Mouse (Mus musculus) heart, embryonic 12.5 days (tissue): Measurements from ENCODE around the gene Zfp110. TPM values are rescaled to one million over a fixed set of nuclear protein-coding genes. Genes with fewer than 3 reads are reported as not detected.
"Not testable (repeated sequence)": the region's sequence is repeated elsewhere in the genome, so short reads cannot be mapped to it uniquely, and the experiment has no call there.

Experiments used
- ATAC-seq: fragments of 200-750 bp; cut with Nextera tagmentation; 2 replicates; pipeline ENCODE4 v1.8.0; 2017; ENCODE audit warnings: moderate TSS enrichment, moderate library complexity; ENCODE audit not compliant: insufficient number of reproducible peaks, low FRiP score
- H3K27ac ChIP-seq: fragments of 300-500 bp; sonication (generic); 2 replicates; pipeline ENCODE4 v1.5.1; 2016; ENCODE audit warnings: mild to moderate bottlenecking, moderate library complexity; ENCODE audit not compliant: poor library complexity, severe bottlenecking
- H3K27me3 ChIP-seq: fragments of 300-500 bp; sonication (generic); replicated peaks from 2 replicates; pipeline ENCODE4 v1.6.1; 2016; ENCODE audit warnings: mild to moderate bottlenecking, moderate library complexity
- H3K36me3 ChIP-seq: fragments of 300-500 bp; sonication (generic); 2 replicates; pipeline ENCODE4 v1.6.1; 2016; ENCODE audit warnings: mild to moderate bottlenecking, moderate library complexity
- H3K4me1 ChIP-seq: fragments of 300-500 bp; sonication (generic); replicated peaks from 2 replicates; pipeline ENCODE4 v1.6.1; 2016; ENCODE audit warnings: mild to moderate bottlenecking
- H3K4me2 ChIP-seq: fragments of 300-500 bp; sonication (generic); 2 replicates; pipeline ENCODE4 v1.6.1; 2016; ENCODE audit warnings: mild to moderate bottlenecking, moderate library complexity
- H3K4me3 ChIP-seq: fragments of 300-500 bp; sonication (generic); 2 replicates; pipeline ENCODE4 v1.5.1; 2016; ENCODE audit warnings: mild to moderate bottlenecking
- H3K9ac ChIP-seq: fragments of 300-500 bp; sonication (generic); 2 replicates; pipeline ENCODE4 v1.6.1; 2016; ENCODE audit warnings: mild to moderate bottlenecking, moderate library complexity
- H3K9me3 ChIP-seq: fragments of 300-500 bp; sonication (generic); replicated peaks from 2 replicates; pipeline ENCODE4 v1.6.1; 2016; ENCODE audit warnings: mild to moderate bottlenecking, moderate library complexity
- WGBS: fragments of 180-500 bp; shearing (Covaris S2); methylation state at CpG from one replicate; pipeline ENCODE4 v1.1.7; 2016; 5-methylcytosine and 5-hydroxymethylcytosine counted together
- polyA plus RNA-seq: library from polyadenylated mRNA; unstranded; fragments of >200 nt; fragmentation: Nextera tagmentation; extraction: Ambion mirVana; gene quantifications from 2 replicates; pipeline ENCODE4 v1.2.1, GENCODE M21; 2016

The Zfp110 gene
- 22.9 and 23.1 TPM in 2 replicates for polyA plus RNA-seq

- Histone ChIP-seq H3K9me3 (peaks cover 21% of the 10 kb centered on the region), H3K4me1 (no peaks in the 10 kb centered on the region), H3K36me3 (peaks cover 33% of the 10 kb centered on the region), H3K27me3 (no peaks in the 10 kb centered on the region), H3K9ac (peak within 1 kb of the TSS; percentile 73), H3K4me2 (peak within 1 kb of the TSS; percentile 65), H3K4me3 (peak within 1 kb of the TSS; percentile 68), H3K27ac (peak within 1 kb of the TSS; percentile 64)
- WGBS = 2% methylated on average over 47 of the region's 47 CpGs
- ATAC-seq = peak; percentile 97
Observed at GRCm38 (mm10) chr7:12834162-12835120, at the start of gene Zfp110. TSS of gene Zfp110 (plus strand) at chr7:12834761.

GRCm38 (mm10) chr7:12787333-12787732 is 47.2 kb upstream of the Zfp110 start:
- whole genome bisulfite sequencing = 69% methylated on average over 6 of the region's 6 CpGs
- no peak overlapping the region for H3K4me3 ChIP-seq

GRCm38 (mm10) chr7:12788025-12788424 is 46.5 kb upstream of the Zfp110 start:
- Histone ChIP-seq H3K9ac (no peak overlapping the region), H3K27ac (no peak overlapping the region), H3K27me3 (no peaks in the 10 kb centered on the region), H3K36me3 (no peaks in the 10 kb centered on the region), H3K4me1 (no peaks in the 10 kb centered on the region), H3K4me3 (no peak overlapping the region), H3K9me3 (no peaks in the 10 kb centered on the region), H3K4me2 (no peak overlapping the region)
- no peak for ATAC-seq
- 33% methylated on average over 5 of the region's 5 CpGs for WGBS

More at GRCm38 (mm10) chr7:12787333-12787732, 47.2 kb upstream of the Zfp110 start:
- no peak for ATAC-seq
- Histone ChIP-seq H3K9me3 (no peaks in the 10 kb centered on the region), H3K4me2 (no peak overlapping the region), H3K36me3 (no peaks in the 10 kb centered on the region), H3K4me1 (no peaks in the 10 kb centered on the region), H3K27ac (no peak overlapping the region), H3K27me3 (no peaks in the 10 kb centered on the region), H3K9ac (no peak overlapping the region)

GRCm38 (mm10) chr7:12792624-12793023 is 41.9 kb upstream of the Zfp110 start:
- not testable (repeated sequence) for ATAC-seq, H3K27ac ChIP-seq, H3K4me1 ChIP-seq, H3K4me2 ChIP-seq, H3K27me3 ChIP-seq, H3K9ac ChIP-seq, H3K4me3 ChIP-seq
- 84% methylated on average over 11 of the region's 11 CpGs for WGBS
- Histone ChIP-seq H3K9me3 (peaks cover 12% of the 10 kb centered on the region), H3K36me3 (peaks cover 17% of the 10 kb centered on the region)

GRCm38 (mm10) chr7:12797971-12798370 is 36.6 kb upstream of the Zfp110 start:
- Histone ChIP-seq H3K9ac (no peak overlapping the region), H3K4me1 (peaks cover 10% of the 10 kb centered on the region; the same call in 1 of the 2 replicates), H3K4me2 (no peak overlapping the region), H3K4me3 (no peak overlapping the region), H3K27me3 (no peaks in the 10 kb centered on the region), H3K27ac (no peak overlapping the region), H3K9me3 (peaks cover 18% of the 10 kb centered on the region), H3K36me3 (peaks cover 24% of the 10 kb centered on the region)
- WGBS = 69% methylated on average over 2 of the region's 2 CpGs
- ATAC-seq = no peak

DNA sequence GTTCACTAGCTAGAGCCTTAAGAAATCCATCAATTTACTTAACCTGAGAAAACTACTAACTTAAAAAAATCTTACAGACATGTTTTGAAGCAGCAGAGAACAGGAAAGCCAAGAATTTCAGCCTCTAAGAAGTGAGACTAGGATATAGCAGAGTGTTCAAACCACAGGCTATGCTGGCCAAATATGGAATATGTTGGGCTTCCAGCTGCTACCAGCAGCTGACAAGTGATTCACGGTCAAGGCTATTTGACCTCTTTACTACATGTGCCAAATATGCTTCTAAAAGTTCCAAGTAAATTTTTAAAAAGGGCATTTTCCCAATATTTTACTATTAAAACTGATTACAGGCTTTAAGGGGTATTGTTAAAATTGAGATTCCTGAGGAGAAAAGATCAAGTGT is 35.0 kb upstream of the Zfp110 start:
- Histone ChIP-seq H3K36me3 (peaks cover 24% of the 10 kb centered on the region), H3K4me3 (no peak overlapping the region), H3K9ac (no peak overlapping the region), H3K27me3 (no peaks in the 10 kb centered on the region), H3K9me3 (peaks cover 15% of the 10 kb centered on the region), H3K27ac (peak overlapping the region; percentile 73), H3K4me1 (peaks cover 13% of the 10 kb centered on the region; the same call in 1 of the 2 replicates), H3K4me2 (peak overlapping the region; percentile 33; the same call in 1 of the 2 replicates)
- no peak for ATAC-seq
- 41% methylated on average over 1 of the region's 1 CpGs for WGBS

GRCm38 (mm10) chr7:12802866-12803726 is 31.5 kb upstream of the Zfp110 start, which contains the start of gene Zscan18:
TSS of gene Zscan18 (minus strand) at chr7:12803635.
- peaks cover 24% of the 10 kb centered on the region for H3K36me3 ChIP-seq
- ATAC-seq = peak; percentile 92
- H3K9ac ChIP-seq = peak within 1 kb of the TSS; percentile 82
- H3K27ac ChIP-seq = peak within 1 kb of the TSS; percentile 70
- peak within 1 kb of the TSS; percentile 61 for H3K4me3 ChIP-seq
- 5% methylated on average over 31 of the region's 31 CpGs for WGBS
- H3K4me2 ChIP-seq = peak within 1 kb of the TSS; percentile 97
- H3K27me3 ChIP-seq = no peaks in the 10 kb centered on the region
- peaks cover 3% of the 10 kb centered on the region; the same call in 1 of the 2 replicates for H3K9me3 ChIP-seq
- peaks cover 13% of the 10 kb centered on the region; the same call in 1 of the 2 replicates for H3K4me1 ChIP-seq

- Histone ChIP-seq H3K4me2 (peak overlapping the region; percentile 97), H3K4me3 (peak overlapping the region; percentile 61), H3K36me3 (peaks cover 26% of the 10 kb centered on the region), H3K9me3 (peaks cover 5% of the 10 kb centered on the region; the same call in 1 of the 2 replicates), H3K9ac (peak overlapping the region; percentile 82), H3K27me3 (no peaks in the 10 kb centered on the region), H3K4me1 (peaks cover 13% of the 10 kb centered on the region; the same call in 1 of the 2 replicates), H3K27ac (peak overlapping the region; percentile 70)
- WGBS = 1% methylated on average over 16 of the region's 16 CpGs
- ATAC-seq = no peak
Observed at GRCm38 (mm10) chr7:12803727-12804071, 30.9 kb upstream of the Zfp110 start.

DNA sequence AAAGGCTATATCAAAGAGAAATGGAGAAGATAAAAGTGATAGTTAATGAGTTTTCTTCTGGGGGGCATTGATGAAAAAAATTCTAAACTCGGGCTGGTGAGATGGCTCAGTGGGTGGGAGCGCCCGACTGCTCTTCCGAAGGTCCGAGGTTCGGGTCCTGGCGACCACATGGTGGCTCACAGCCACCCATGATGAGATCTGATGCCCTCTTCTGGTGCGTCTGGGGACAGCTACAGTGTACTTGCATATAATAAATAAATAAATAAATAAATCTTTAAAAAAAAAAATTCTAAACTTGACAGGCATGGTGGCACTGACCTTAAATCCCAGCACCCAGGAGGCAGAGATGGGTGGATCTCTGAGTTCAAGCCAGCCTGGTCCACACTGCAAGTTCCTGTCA is 19.0 kb upstream of the Zfp110 start:
- H3K9ac ChIP-seq = no peak overlapping the region
- H3K9me3 ChIP-seq = peaks cover 25% of the 10 kb centered on the region
- H3K4me3 ChIP-seq = no peak overlapping the region
- H3K27ac ChIP-seq = no peak overlapping the region
- H3K27me3 ChIP-seq = no peaks in the 10 kb centered on the region
- H3K36me3 ChIP-seq = peaks cover 44% of the 10 kb centered on the region
- 92% methylated on average over 8 of the region's 8 CpGs for WGBS
- 0 out of 2 replicates have a peak, but pooled peaks cover 4% of the 10 kb centered on the region for H3K4me1 ChIP-seq
- ATAC-seq = no peak
- no peak overlapping the region for H3K4me2 ChIP-seq

DNA sequence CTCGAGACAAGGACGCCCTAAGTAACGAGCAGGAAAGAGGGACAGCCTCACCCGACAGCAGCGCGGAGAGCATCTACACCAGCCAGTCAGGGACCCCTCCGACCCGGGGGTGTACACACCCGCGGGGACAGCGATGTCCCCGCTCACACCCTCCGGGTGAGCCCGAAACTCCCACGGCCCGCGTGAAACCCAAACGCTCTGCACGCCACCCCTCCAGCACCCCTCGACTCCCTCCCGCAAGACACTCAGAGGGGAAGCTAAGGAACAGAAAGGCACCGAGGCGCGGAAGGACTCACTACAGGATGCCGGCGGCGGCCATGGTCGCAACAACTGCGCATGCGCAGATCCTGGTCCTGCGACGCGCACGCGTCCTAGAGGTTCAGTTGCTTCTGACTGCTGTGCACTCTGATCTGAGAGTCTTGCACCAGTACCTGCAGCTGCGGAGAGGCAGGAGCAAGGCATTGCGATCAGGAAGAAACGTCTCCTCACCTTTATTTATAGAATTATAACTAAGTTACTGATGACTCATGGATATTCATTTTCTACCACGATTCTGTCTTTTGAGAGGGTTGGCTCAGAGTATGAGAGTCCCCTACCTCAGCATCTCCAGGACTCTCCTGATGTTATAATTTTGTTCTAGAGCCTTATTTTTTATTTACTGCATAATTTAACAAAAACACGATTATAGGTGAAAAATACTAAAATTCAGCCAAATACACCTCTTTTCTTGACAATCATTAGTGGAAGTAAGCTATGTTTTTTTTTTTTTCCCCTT is 15.9 kb upstream of the Zfp110 start, which contains the start of gene Zfp329:
Zfp329 (minus strand) TSS at position 338 of the 775 bp plus-strand sequence.
- peak within 1 kb of the TSS; percentile 79 for H3K9ac ChIP-seq
- WGBS = under 1% methylated on average over 40 of the region's 40 CpGs
- H3K36me3 ChIP-seq = peaks cover 17% of the 10 kb centered on the region
- peaks cover 16% of the 10 kb centered on the region for H3K9me3 ChIP-seq
- H3K4me1 ChIP-seq = 0 out of 2 replicates have a peak, but pooled peaks cover 4% of the 10 kb centered on the region
- H3K27ac ChIP-seq = peak within 1 kb of the TSS; percentile 49
- peak within 1 kb of the TSS; percentile 70 for H3K4me2 ChIP-seq
- peak; percentile 96 for ATAC-seq
- peak within 1 kb of the TSS; percentile 68 for H3K4me3 ChIP-seq
- H3K27me3 ChIP-seq = no peaks in the 10 kb centered on the region
